Mouse (Mus musculus) megakaryocyte progenitor cell, adult 5-6 weeks (primary cell): ENCODE results near the gene Cpm. TPM values are rescaled to one million over a fixed set of nuclear protein-coding genes. Genes with fewer than 3 reads are reported as not detected.

ENCODE experiments used
- ATAC-seq: replicated peaks from 2 replicates; pipeline ENCODE4 v1.8.0; 2016; ENCODE audit warnings: mild to moderate bottlenecking, moderate TSS enrichment, inconsistent platforms; ENCODE audit not compliant: poor library complexity
- total RNA-seq, 2 experiments: library from RNA; stranded (forward) in 1 of 2; stranded (reverse) in 1 of 2; fragments of 157-497, 149-512 nt in 1 of 2; fragments of 200-1000 nt in 1 of 2; gene quantifications; 2 replicates each; pipeline versions ENCODE4 v1.2.3 to v1.2.4; 2015 to 2017

The Cpm gene
- total RNA-seq, 2 experiments from 2014 or later: 0.17 TPM; not detected in 1

- no peak for ATAC-seq
Measured at GRCm38 (mm10) chr10:117656985-117657658, 27.8 kb downstream of the Cpm start.

GRCm38 (mm10) chr10:117657659-117658306 is 28.5 kb downstream of the Cpm start:
- no peak for ATAC-seq

- ATAC-seq: no peak
Measured at GRCm38 (mm10) chr10:117658522-117659429, 29.5 kb downstream of the Cpm start.

- no peak for ATAC-seq
Measured at GRCm38 (mm10) chr10:117659430-117659813, 30.1 kb downstream of the Cpm start.

GRCm38 (mm10) chr10:117659819-117660218 is 30.5 kb downstream of the Cpm start:
- ATAC-seq: no peak

- no peak for ATAC-seq
Measured at GRCm38 (mm10) chr10:117662316-117663055, 33.2 kb downstream of the Cpm start.

GRCm38 (mm10) chr10:117663056-117663864 is 34.0 kb downstream of the Cpm start:
- no peak for ATAC-seq

- ATAC-seq: no peak
Measured at GRCm38 (mm10) chr10:117663865-117664200, 34.5 kb downstream of the Cpm start.

GRCm38 (mm10) chr10:117664208-117664925 is 35.1 kb downstream of the Cpm start:
- no peak for ATAC-seq

- ATAC-seq: no peak
Measured at GRCm38 (mm10) chr10:117664926-117665209, 35.6 kb downstream of the Cpm start.

GRCm38 (mm10) chr10:117665376-117666275 is 36.3 kb downstream of the Cpm start:
- ATAC-seq: no peak

- ATAC-seq: no peak
Measured at GRCm38 (mm10) chr10:117666361-117666760, 37.1 kb downstream of the Cpm start.

GRCm38 (mm10) chr10:117666947-117667630 is 37.8 kb downstream of the Cpm start:
- ATAC-seq: no peak

GRCm38 (mm10) chr10:117667663-117668507 is 38.6 kb downstream of the Cpm start:
- no peak for ATAC-seq

GRCm38 (mm10) chr10:117668546-117669300 is 39.4 kb downstream of the Cpm start:
- ATAC-seq: no peak

- ATAC-seq: no peak
Measured at GRCm38 (mm10) chr10:117669449-117670090, 40.3 kb downstream of the Cpm start.
